Mouse (Mus musculus): Measurements from ENCODE around the gene Aldh1l1.

GRCm38 (mm10) chr6:90450697-90451096, 35.5 kb upstream of the Aldh1l1 start:
- TF ChIP-seq POLR2A (IDR thresholded peaks at IDR 0.05; ENCODE audit: low read depth, low read length) (no peak), CTCF (conservative IDR thresholded peaks at IDR 0.05 in 1 of 2, IDR thresholded peaks at IDR 0.05 in 1 of 2; ENCODE audit: low read depth in 2 of 2, low read length in 2 of 2) (no peak), TCF12 (IDR thresholded peaks at IDR 0.05; ENCODE audit: low read depth, low read length) (no peak), USF1 (IDR thresholded peaks at IDR 0.05; ENCODE audit: low read depth, low read length) (no peak), ZNF384 (IDR thresholded peaks at IDR 0.05; ENCODE audit: low read depth, low read length) (no peak), MAX (IDR thresholded peaks at IDR 0.05; ENCODE audit: low read length) (no peak), NELFE (IDR thresholded peaks at IDR 0.05; ENCODE audit: low read depth, low read length) (no peak), ZC3H11A (IDR thresholded peaks at IDR 0.05; ENCODE audit: low read depth, low read length) (no peak), HCFC1 (IDR thresholded peaks at IDR 0.05; ENCODE audit: low read depth, low read length) (no peak), RAD21 (IDR thresholded peaks at IDR 0.05; ENCODE audit: low read depth, low read length) (no peak), ETS1 (conservative IDR thresholded peaks at IDR 0.05; ENCODE audit: low read depth, low read length) (no peak), E2F4 (IDR thresholded peaks at IDR 0.05; ENCODE audit: insufficient replicate concordance, low read depth, low read length) (no peak), JUND (conservative IDR thresholded peaks at IDR 0.05; ENCODE audit: low read depth, low read length) (no peak), EP300 (IDR thresholded peaks at IDR 0.05; ENCODE audit: low read length) (no peak)

All from CH12.LX (cell line).